9 mouse cellular contexts compared by ENCODE assay signal in the genomic region with DNA sequence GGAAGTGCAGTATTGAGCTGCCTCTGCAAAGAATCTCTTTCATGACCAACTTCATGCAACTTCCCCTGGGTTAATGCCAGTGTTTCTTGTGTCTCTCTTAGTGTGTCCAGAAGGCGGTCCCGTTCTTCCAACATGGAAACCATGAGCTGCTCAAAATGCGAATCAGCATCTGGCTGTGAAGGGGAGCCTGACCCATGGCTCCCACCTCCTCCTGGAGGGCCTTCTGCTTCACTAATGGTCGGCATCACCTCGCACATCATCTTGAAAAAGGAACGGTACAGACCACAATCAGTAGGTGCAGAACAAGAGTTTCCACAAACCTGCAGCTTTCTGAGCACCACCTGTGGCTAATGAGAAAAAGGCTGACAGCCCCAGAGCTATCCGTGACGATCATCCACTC. TPM values are rescaled to one million over a fixed set of nuclear protein-coding genes. Genes with fewer than 3 reads are reported as not detected.
A peak's percentile ranks its signal among the peaks of the same experiment; 100 is the strongest.
DNase-seq lines count a peak whose midpoint lies in the region; ATAC-seq and TF ChIP-seq lines count a peak whose summit lies in the region.
"Had no signal": no experiment of that assay in that cellular context is flagged by ENCODE, and none has a peak within 500 bp of the region (broad histone marks: within the 10 kb centered on the region; RNA-seq: fewer than 3 reads in every experiment).

No protein-coding gene starts in this region.

- no peaks in the 10 kb centered on the region for H3K9me3 ChIP-seq in ES-Bruce4 (replicated peaks; ENCODE audit: control insufficient read depth, insufficient read depth, low read length, poor library complexity, severe bottlenecking)
- H3K9me3 ChIP-seq in forebrain, postnatal 0 days (ENCODE audit: low read length), result no peaks in the 10 kb centered on the region
- no peaks in the 10 kb centered on the region for H3K9me3 ChIP-seq in liver, embryonic 15.5 days (replicated peaks)

- no peak overlapping the region; the same call in 1 of the 2 replicates for H3K9ac ChIP-seq in heart, adult 2 months (ENCODE audit: low read depth, low read length)
- 0 out of 2 replicates have a peak overlapping the region, but pooled peaks have one; percentile 94 for H3K9ac ChIP-seq in ES-Bruce4 (ENCODE audit: low read depth, poor library complexity, severe bottlenecking)
- peak overlapping the region; percentile 94; the same call in 1 of the 2 replicates for H3K9ac ChIP-seq in forebrain, postnatal 0 days
- H3K9ac ChIP-seq in liver, embryonic 15.5 days, result peak overlapping the region; percentile 96; the same call in 1 of the 2 replicates

- peaks cover 7% of the 10 kb centered on the region for H3K4me1 ChIP-seq in heart, adult 2 months (ENCODE audit: control insufficient read depth, insufficient read depth, low read length)
- peaks cover 3% of the 10 kb centered on the region for H3K4me1 ChIP-seq in ES-Bruce4 (ENCODE audit: control insufficient read depth, insufficient read depth, low read length)
- peaks cover 12% of the 10 kb centered on the region; the same call in 1 of the 2 replicates for H3K4me1 ChIP-seq in forebrain, postnatal 0 days (ENCODE audit: insufficient read depth)
- H3K4me1 ChIP-seq in liver, embryonic 15.5 days (replicated peaks), result peaks cover 43% of the 10 kb centered on the region

- H3K4me2 ChIP-seq in forebrain, postnatal 0 days (ENCODE audit: low read depth), result peak overlapping the region; percentile 85
- peak overlapping the region; percentile 90 for H3K4me2 ChIP-seq in liver, embryonic 15.5 days

- H3K36me3 ChIP-seq in heart, adult 2 months (ENCODE audit: control insufficient read depth, insufficient read depth, low read length), result peaks cover 21% of the 10 kb centered on the region
- H3K36me3 ChIP-seq in ES-Bruce4 (ENCODE audit: control insufficient read depth, insufficient read depth, low read length, poor library complexity, severe bottlenecking), result no peaks in the 10 kb centered on the region; the same call in 1 of the 2 replicates
- H3K36me3 ChIP-seq in forebrain, postnatal 0 days (ENCODE audit: insufficient read depth), result peaks cover 20% of the 10 kb centered on the region; the same call in 1 of the 2 replicates
- H3K36me3 ChIP-seq in liver, embryonic 15.5 days (replicated peaks), result peaks cover 28% of the 10 kb centered on the region

- no peak for DNase-seq in heart, adult 2 months
- no peak for DNase-seq in heart, postnatal 10 days
- no peak for DNase-seq in forebrain, postnatal 0 days
- no peak for DNase-seq in T-cell, adult 2 months (ENCODE audit: low spot score)
- DNase-seq in adrenal gland, adult (ENCODE audit: inconsistent age in 2 of 2, low spot score in 1 of 2), result no peak
- DNase-seq in kidney, postnatal 25 days, result no peak
- DNase-seq: lung, postnatal 10 days had no signal

- 77% methylated on average over 8 of the region's 8 CpGs for WGBS in heart, adult 2 months
- WGBS in forebrain, postnatal 0 days, result 88% methylated on average over 8 of the region's 8 CpGs
- WGBS in liver, embryonic 15.5 days (ENCODE audit: insufficient replicate concordance), result 81% methylated on average over 8 of the region's 8 CpGs

- no peak for TF ChIP-seq POLR2A in heart, adult 2 months (IDR thresholded peaks at IDR 0.05; ENCODE audit: insufficient read depth, low read depth, low read length)
- TF ChIP-seq POLR2A in ES-Bruce4 (IDR thresholded peaks at IDR 0.05; ENCODE audit: insufficient read depth, low read length), result no peak

- no peak for TF ChIP-seq EP300 in heart, adult 2 months (IDR thresholded peaks at IDR 0.05; ENCODE audit: insufficient read depth, low read depth, low read length)
- TF ChIP-seq EP300 in ES-Bruce4 (IDR thresholded peaks at IDR 0.05; ENCODE audit: insufficient read depth, low read depth, low read length), result no peak

- peaks cover 3% of the 10 kb centered on the region for H3K79me2 ChIP-seq in heart, adult 2 months (replicated peaks; ENCODE audit: control insufficient read depth, insufficient read depth, low read length)

- no peak for ATAC-seq in forebrain, postnatal 0 days
- ATAC-seq in liver, embryonic 15.5 days (ENCODE audit: insufficient read depth), result no peak

- peak overlapping the region; percentile 84; the same call in 1 of the 2 replicates for H3K4me3 ChIP-seq in heart, adult 2 months
- H3K4me3 ChIP-seq in ES-Bruce4 (ENCODE audit: low read depth, low read length), result no peak overlapping the region
- 0 out of 2 replicates have a peak overlapping the region, but pooled peaks have one; percentile 98 for H3K4me3 ChIP-seq in forebrain, postnatal 0 days (ENCODE audit: low read depth, low read length)
- H3K4me3 ChIP-seq in liver, embryonic 15.5 days (replicated peaks), result peak overlapping the region; percentile 92

- peak overlapping the region; percentile 80 for H3K27ac ChIP-seq in heart, adult 2 months
- no peak overlapping the region for H3K27ac ChIP-seq in ES-Bruce4 (ENCODE audit: insufficient read depth, low read length)
- no peak overlapping the region for H3K27ac ChIP-seq in forebrain, postnatal 0 days (ENCODE audit: low read depth, low read length)
- H3K27ac ChIP-seq in liver, embryonic 15.5 days (replicated peaks), result no peak overlapping the region

- intact Hi-C loops in heart, adult 2 months (cut with DNase I), result loop anchor here (2.0 to 5.0 kb wide), 2 partner anchors 31 to 80 kb away; a partner anchor contains a TSS
- intact Hi-C loops in heart, postnatal 10 days (cut with DNase I), result no loop called here

- TF ChIP-seq CTCF in heart, adult 2 months (IDR thresholded peaks at IDR 0.05), result no peak
- no peak for TF ChIP-seq CTCF in ES-Bruce4 (IDR thresholded peaks at IDR 0.05; ENCODE audit: low read depth, low read length)
- TF ChIP-seq CTCF in forebrain, postnatal 0 days (IDR thresholded peaks at IDR 0.05; ENCODE audit: low read depth), result no peak

- no peaks in the 10 kb centered on the region for H3K27me3 ChIP-seq in heart, adult 2 months (ENCODE audit: control insufficient read depth, insufficient read depth, low read length)
- no peaks in the 10 kb centered on the region for H3K27me3 ChIP-seq in ES-Bruce4 (ENCODE audit: control insufficient read depth, insufficient read depth, low read length, poor library complexity, severe bottlenecking)
- H3K27me3 ChIP-seq in forebrain, postnatal 0 days (ENCODE audit: insufficient read depth, low read length), result no peaks in the 10 kb centered on the region
- peaks cover 11% of the 10 kb centered on the region for H3K27me3 ChIP-seq in liver, embryonic 15.5 days

RNA-seq across cellular contexts. Expression of a gene that starts 1.3 kb away (rescaled TPM):
- 10 to 100 TPM; 41.4 to 46.0 TPM for total RNA-seq in heart, adult 2 months (2021)
- 27.0 and 38.5 TPM in 2 replicates for polyA plus RNA-seq in heart, adult 2 months (2012; rRNA removed)
- total RNA-seq in heart, postnatal 10 days (2021), result 10 to 100 TPM; 69.9 to 81.5 TPM
- 59.0 and 80.5 TPM in 2 replicates for polyA plus RNA-seq in ES-Bruce4 (2011; ENCODE audit: insufficient read depth, insufficient read length, low read depth, missing spikeins)
- total RNA-seq in forebrain, postnatal 0 days (2014; rRNA removed), result 32.2 and 53.8 TPM in 2 replicates
- polyA plus RNA-seq in forebrain, postnatal 0 days (2015; fragmentation: Nextera tagmentation; extraction: Ambion mirVana), result 12.0 and 15.2 TPM in 2 replicates
- polyA plus RNA-seq in liver, embryonic 15.5 days (2015; fragmentation: Nextera tagmentation; extraction: Ambion mirVana), result 12.3 and 12.6 TPM in 2 replicates

RNA-seq across cellular contexts. Expression of a gene that starts 30.0 kb away (rescaled TPM):
- total RNA-seq in heart, adult 2 months (2021), result 1 to 10 TPM; 8.2 to 8.6 TPM
- 13.4 and 15.6 TPM in 2 replicates for polyA plus RNA-seq in heart, adult 2 months (2012; rRNA removed)
- 10 to 100 TPM; 10.6 to 13.1 TPM for total RNA-seq in heart, postnatal 10 days (2021)
- 2.5 and 2.9 TPM in 2 replicates for polyA plus RNA-seq in ES-Bruce4 (2011; ENCODE audit: insufficient read depth, insufficient read length, low read depth, missing spikeins)
- 2.6 and 2.7 TPM in 2 replicates for total RNA-seq in forebrain, postnatal 0 days (2014; rRNA removed)
- 2.5 and 3.0 TPM in 2 replicates for polyA plus RNA-seq in forebrain, postnatal 0 days (2015; fragmentation: Nextera tagmentation; extraction: Ambion mirVana)
- 4.4 and 4.5 TPM in 2 replicates for polyA plus RNA-seq in liver, embryonic 15.5 days (2015; fragmentation: Nextera tagmentation; extraction: Ambion mirVana)
